Mouse (Mus musculus) stomach, postnatal 0 days (tissue): ENCODE measurements at regions not wholly inside any gene's neighbourhood (a gene's known extent, or its start where the extent isn't known, plus 50 kb on each side); places are given as distances from the start of the nearest gene placed in this dataset.

Experiments used
- ATAC-seq: fragments of 200-750 bp; cut with Nextera tagmentation; 2 replicates; pipeline ENCODE4 v1.8.0; 2017; ENCODE audit not compliant: low FRiP score, low TSS enrichment
- DNase-seq: peaks from one replicate; pipeline ENCODE4 v3.0.0-alpha.2; 2016; ENCODE audit warnings: low spot score
- H3K27ac ChIP-seq: fragments of 300-500 bp; sonication (generic); replicated peaks from 2 replicates; pipeline ENCODE4 v1.5.1; 2014; ENCODE audit warnings: mild to moderate bottlenecking, control low read depth
- H3K27me3 ChIP-seq: fragments of 300-500 bp; sonication (generic); 2 replicates; pipeline ENCODE4 v1.6.1; 2014; ENCODE audit warnings: low read length; ENCODE audit not compliant: control insufficient read depth, insufficient read depth
- H3K36me3 ChIP-seq: fragments of 300-500 bp; sonication (generic); 2 replicates; pipeline ENCODE4 v1.6.1; 2014; ENCODE audit warnings: low read length, mixed read lengths; ENCODE audit not compliant: control insufficient read depth, insufficient read depth
- H3K4me1 ChIP-seq: fragments of 300-500 bp; sonication (generic); replicated peaks from 2 replicates; pipeline ENCODE4 v1.6.1; 2014; ENCODE audit warnings: antibody characterized with exemption; ENCODE audit not compliant: control insufficient read depth, insufficient read depth
- H3K4me2 ChIP-seq: fragments of 300-500 bp; sonication (generic); replicated peaks from 2 replicates; pipeline ENCODE4 v1.6.1; 2014; ENCODE audit warnings: low read depth, mild to moderate bottlenecking, control low read depth, moderate library complexity
- H3K4me3 ChIP-seq: fragments of 300-500 bp; sonication (generic); 2 replicates; pipeline ENCODE4 v1.5.1; 2014; ENCODE audit warnings: low read depth, low read length, control low read depth
- H3K9ac ChIP-seq: fragments of 300-500 bp; sonication (generic); 2 replicates; pipeline ENCODE4 v1.6.1; 2014; ENCODE audit warnings: mild to moderate bottlenecking, low read length, control low read depth, mixed read lengths
- H3K9me3 ChIP-seq: fragments of 300-500 bp; sonication (generic); 2 replicates; pipeline ENCODE4 v1.6.1; 2016; ENCODE audit warnings: low read length; ENCODE audit not compliant: control insufficient read depth
- CTCF ChIP-seq: IDR thresholded peaks from 2 replicates; pipeline ENCODE4 v1.5.1; 2016; ENCODE audit warnings: antibody characterized with exemption, low read depth, mild to moderate bottlenecking, moderate library complexity
- EP300 ChIP-seq: optimal IDR thresholded peaks from 2 replicates; pipeline ENCODE3; 2016; ENCODE audit warnings: antibody characterized with exemption
- WGBS: fragments of 180-500 bp; shearing (Covaris S2); extraction: QIAGEN DNeasy Blood & Tissue Kit; methylation state at CpG from one replicate; pipeline ENCODE4 v1.1.7; 2014; 5-methylcytosine and 5-hydroxymethylcytosine counted together

DNA sequence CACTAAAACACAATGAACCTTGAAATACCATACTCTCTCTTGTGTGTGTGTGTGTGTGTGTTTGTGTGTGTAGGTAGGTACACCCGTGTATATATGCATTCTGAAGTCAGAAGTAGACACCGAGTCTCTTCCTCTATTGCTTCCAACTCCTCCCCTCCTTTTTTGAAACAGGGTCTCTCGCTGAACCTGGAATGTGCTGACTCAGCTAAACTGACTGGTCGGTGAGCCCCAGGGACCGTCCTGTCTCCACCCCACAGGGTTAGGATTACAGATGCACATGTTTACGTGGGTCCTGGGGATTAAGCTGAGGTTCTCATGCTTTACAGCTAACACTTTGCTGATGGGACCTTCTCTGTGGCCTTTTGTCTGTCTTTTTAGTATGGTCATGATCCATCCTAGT, 74.8 kb upstream of the Nfil3 start:
- Histone ChIP-seq H3K4me1 (no peaks in the 10 kb centered on the region), H3K36me3 (no peaks in the 10 kb centered on the region), H3K9me3 (no peaks in the 10 kb centered on the region), H3K27ac (no peak overlapping the region), H3K27me3 (no peaks in the 10 kb centered on the region), H3K4me2 (no peak overlapping the region), H3K4me3 (no peak overlapping the region), H3K9ac (no peak overlapping the region)
- no peak for DNase-seq
- 82% methylated on average over 6 of the region's 6 CpGs for WGBS
- no peak for ATAC-seq
- TF ChIP-seq EP300 (no peak), CTCF (no peak)

DNA sequence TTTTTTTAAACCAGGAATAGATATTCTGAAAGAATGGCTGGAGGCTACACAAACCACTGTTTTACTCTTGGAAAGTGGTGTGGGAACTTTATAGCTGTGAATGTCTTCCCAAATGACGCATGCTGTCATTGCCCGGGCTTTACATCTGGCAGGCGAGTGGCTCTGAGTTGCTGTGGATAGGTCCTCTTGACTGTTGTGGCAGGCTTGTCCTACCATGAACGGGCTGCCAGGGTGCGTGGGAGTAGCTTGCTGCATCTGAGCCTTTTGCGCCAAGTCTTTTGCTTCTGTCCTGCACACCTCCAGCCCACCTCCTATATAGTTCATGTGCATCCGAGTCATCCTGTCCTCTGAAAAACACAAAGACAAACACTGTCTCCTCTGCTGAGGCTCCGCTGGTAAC, 72.3 kb upstream of the Nfil3 start:
- 83% methylated on average over 8 of the region's 8 CpGs for WGBS
- H3K27me3 ChIP-seq: no peaks in the 10 kb centered on the region
- no peaks in the 10 kb centered on the region for H3K9me3 ChIP-seq
- no peak overlapping the region for H3K4me2 ChIP-seq
- no peak overlapping the region for H3K27ac ChIP-seq
- TF ChIP-seq CTCF (no peak), EP300 (no peak)
- DNase-seq (no peak), ATAC-seq (no peak)
- no peak overlapping the region for H3K9ac ChIP-seq
- no peak overlapping the region for H3K4me3 ChIP-seq
- no peaks in the 10 kb centered on the region for H3K36me3 ChIP-seq
- H3K4me1 ChIP-seq: no peaks in the 10 kb centered on the region

DNA sequence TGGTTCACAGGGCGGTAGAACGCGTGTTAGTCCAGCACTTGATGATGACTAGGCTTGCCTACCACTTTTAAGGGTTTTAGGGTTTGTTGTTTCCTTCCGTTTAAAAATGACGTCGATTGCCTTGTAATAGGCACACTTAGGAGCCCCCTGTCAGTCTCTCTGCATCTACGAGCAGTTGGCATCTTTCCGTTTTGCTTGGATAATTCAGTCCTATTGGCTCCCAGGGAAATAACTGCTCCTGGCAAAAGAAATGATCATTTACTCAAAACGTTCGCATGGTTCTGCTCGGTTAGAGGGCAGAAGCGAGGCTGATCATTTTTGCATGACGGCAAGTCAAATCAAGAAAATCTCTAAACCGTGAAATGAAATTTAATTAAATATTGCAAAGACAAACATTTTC, 71.9 kb upstream of the Nfil3 start:
- no peak overlapping the region for H3K4me2 ChIP-seq
- ATAC-seq (no peak), DNase-seq (no peak)
- no peak overlapping the region for H3K4me3 ChIP-seq
- H3K9me3 ChIP-seq: no peaks in the 10 kb centered on the region
- no peaks in the 10 kb centered on the region for H3K27me3 ChIP-seq
- no peak overlapping the region for H3K9ac ChIP-seq
- H3K27ac ChIP-seq: no peak overlapping the region
- no peaks in the 10 kb centered on the region for H3K36me3 ChIP-seq
- 87% methylated on average over 14 of the region's 14 CpGs for WGBS
- H3K4me1 ChIP-seq: no peaks in the 10 kb centered on the region
- no peak for TF ChIP-seq EP300
- TF ChIP-seq CTCF: no peak

DNA sequence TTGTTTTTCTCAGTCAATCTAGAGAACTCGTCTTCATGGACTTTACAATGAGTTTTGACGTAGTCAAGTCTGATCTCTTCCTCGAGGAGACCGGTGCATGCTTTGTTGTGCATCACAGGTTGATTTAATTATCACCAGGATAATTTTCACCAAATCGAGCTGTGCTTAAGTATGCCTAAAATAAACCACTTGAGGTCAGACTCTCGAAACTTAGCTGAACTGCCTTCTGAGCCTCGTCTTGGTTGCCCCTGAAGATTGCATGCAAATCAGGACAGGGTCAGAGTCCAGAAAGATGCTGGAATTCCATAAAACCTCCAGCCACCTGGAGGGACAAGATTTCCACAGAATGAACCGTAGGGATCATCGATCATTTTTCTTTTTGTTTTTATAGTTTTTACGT, 71.3 kb upstream of the Nfil3 start:
- WGBS: 73% methylated on average over 10 of the region's 10 CpGs
- H3K36me3 ChIP-seq: no peaks in the 10 kb centered on the region
- H3K9ac ChIP-seq: no peak overlapping the region
- no peak overlapping the region for H3K27ac ChIP-seq
- no peaks in the 10 kb centered on the region for H3K27me3 ChIP-seq
- no peak for TF ChIP-seq EP300
- no peak for TF ChIP-seq CTCF
- no peak overlapping the region for H3K4me2 ChIP-seq
- no peaks in the 10 kb centered on the region for H3K9me3 ChIP-seq
- H3K4me3 ChIP-seq: no peak overlapping the region
- no peaks in the 10 kb centered on the region for H3K4me1 ChIP-seq
- ATAC-seq (no peak), DNase-seq (no peak)

DNA sequence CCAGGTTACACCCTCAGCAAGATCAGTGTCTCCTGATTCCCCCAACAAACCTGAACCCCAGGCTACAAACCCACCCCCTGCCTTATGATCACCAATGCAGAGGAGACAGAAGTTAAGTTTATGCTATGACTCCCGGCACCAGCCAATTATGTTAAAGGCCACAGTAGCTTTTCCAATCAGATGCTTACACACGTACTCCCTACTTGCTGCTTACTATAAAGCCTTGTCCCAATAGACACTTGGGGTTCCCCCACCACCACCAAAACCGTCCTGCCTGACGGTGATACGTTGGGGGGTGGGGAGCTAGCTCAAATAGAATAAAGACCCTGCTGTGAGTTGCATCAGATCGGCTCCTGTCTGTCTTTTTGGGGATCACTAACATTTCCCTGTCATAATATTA, 70.5 kb upstream of the Nfil3 start:
- H3K27me3 ChIP-seq: no peaks in the 10 kb centered on the region
- WGBS: 87% methylated on average over 6 of the region's 6 CpGs
- H3K9me3 ChIP-seq: no peaks in the 10 kb centered on the region
- H3K4me1 ChIP-seq: no peaks in the 10 kb centered on the region
- H3K4me2 ChIP-seq: no peak overlapping the region
- no peak overlapping the region for H3K4me3 ChIP-seq
- H3K36me3 ChIP-seq: no peaks in the 10 kb centered on the region
- no peak for DNase-seq
- no peak for TF ChIP-seq EP300
- no peak for TF ChIP-seq CTCF
- ATAC-seq: no peak
- H3K9ac ChIP-seq: no peak overlapping the region
- H3K27ac ChIP-seq: no peak overlapping the region

DNA sequence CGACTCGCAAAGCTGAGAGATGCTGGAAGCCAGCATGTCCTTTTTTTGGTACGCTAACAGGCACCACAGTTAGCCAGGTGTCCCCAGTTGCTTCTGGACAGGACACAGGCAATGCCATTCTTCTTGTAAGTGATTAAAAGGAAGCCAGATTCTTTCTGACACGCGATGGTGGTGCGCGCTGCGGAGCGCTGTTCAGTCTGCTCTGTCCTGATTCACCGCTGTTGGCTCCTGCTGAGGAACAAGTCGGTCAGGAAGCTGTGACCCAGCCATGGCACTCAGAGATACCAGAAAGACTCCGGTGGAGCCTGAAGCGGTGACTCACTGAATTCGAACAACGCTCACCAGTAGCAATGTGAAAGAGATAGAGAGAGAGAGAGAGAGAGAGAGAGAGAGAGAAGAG, 68.3 kb upstream of the Nfil3 start:
- no peak for DNase-seq
- Histone ChIP-seq H3K4me1 (no peaks in the 10 kb centered on the region), H3K27ac (no peak overlapping the region), H3K9ac (no peak overlapping the region), H3K27me3 (no peaks in the 10 kb centered on the region), H3K36me3 (no peaks in the 10 kb centered on the region), H3K9me3 (no peaks in the 10 kb centered on the region), H3K4me3 (no peak overlapping the region), H3K4me2 (no peak overlapping the region)
- ATAC-seq: no peak
- TF ChIP-seq CTCF: no peak
- no peak for TF ChIP-seq EP300
- 91% methylated on average over 15 of the region's 15 CpGs for WGBS
